Mouse (Mus musculus): ENCODE measurements around the gene Wdr86.
A peak's percentile ranks its signal among the peaks of the same experiment; 100 is the strongest.

The Wdr86 gene

GRCm38 (mm10) chr5:24730488-24730871 is at the start of gene Wdr86:
Wdr86 (minus strand) TSS chr5:24730727.
- DNase-seq (ENCODE audit: low spot score in 2 of 2) = no peak

DNA sequence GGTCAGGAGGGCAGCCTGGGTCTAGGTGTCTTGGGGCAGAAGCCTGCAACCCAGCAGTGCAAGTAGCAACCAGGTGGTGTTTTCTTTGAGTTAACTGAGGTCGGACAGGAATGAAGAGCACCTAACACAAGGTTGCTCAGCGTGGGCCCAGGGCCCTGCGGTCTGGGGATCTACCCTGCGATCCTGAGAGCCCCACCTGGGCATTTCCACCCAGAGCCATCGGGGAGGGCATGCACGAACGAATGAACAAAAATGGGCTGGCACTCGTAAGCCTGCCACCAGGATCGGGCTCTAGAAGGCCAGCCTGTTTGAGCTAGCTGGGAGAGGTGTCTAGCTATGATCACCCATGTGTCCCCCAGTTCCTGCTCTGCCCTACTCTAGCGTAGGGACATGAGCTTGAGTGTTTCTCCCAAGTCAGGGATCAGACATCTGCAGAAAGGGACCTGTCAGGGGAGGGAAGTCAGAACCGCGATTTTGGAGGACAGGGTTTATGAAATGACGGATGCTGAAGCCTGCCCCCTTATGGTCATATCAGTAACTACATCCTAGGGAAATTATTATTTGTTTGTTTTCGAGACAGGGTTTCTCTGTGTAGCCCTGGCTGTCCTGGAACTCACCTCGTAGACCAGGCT is 49.5 kb upstream of the Wdr86 start:
- peak; percentile 12 to 59 for DNase-seq (ENCODE audit: low spot score in 2 of 2)

DNA sequence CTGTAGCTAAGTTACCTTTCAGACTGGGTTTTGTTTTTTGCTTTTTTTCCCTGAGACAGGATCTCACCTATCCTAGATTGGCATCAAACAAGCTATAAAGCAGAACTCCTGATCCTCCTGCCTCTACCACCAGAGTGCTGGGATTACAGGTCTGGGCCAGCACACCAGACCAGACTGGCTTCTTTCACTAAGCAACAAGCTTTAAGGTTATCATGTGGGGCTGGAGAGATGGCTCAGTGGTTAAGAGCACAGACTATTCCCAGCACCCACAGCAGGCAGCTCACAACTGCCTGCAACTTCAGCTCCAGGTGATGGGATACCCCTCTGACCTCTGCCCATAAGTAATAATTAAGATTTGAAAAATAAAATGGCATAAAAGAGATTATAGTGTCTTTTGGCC is 48.8 kb upstream of the Wdr86 start:
- DNase-seq (ENCODE audit: low spot score in 2 of 2) = peak in 1 of 2 experiments; percentile 3

DNA sequence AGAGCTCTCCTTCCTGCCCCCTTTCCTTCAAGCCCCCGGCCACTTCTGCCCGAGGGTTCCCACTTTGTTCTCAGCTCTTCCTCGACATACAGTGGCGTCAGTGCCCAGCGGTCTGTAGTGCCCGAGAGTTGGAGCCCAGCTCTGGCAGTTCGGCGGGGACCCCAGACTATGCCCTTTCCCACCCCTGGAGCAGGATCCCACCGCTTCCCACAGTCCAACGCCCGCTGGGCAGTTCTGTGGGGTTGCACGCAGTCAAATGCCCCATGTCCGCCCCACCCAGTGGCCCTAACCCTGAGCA is 48.3 kb upstream of the Wdr86 start:
- DNase-seq (ENCODE audit: low spot score in 2 of 2) = peak; percentile 10 to 58

- peak; percentile 8 to 45 for DNase-seq (ENCODE audit: low spot score in 2 of 2)
Observed at GRCm38 (mm10) chr5:24778082-24778842, 47.7 kb upstream of the Wdr86 start.

DNA sequence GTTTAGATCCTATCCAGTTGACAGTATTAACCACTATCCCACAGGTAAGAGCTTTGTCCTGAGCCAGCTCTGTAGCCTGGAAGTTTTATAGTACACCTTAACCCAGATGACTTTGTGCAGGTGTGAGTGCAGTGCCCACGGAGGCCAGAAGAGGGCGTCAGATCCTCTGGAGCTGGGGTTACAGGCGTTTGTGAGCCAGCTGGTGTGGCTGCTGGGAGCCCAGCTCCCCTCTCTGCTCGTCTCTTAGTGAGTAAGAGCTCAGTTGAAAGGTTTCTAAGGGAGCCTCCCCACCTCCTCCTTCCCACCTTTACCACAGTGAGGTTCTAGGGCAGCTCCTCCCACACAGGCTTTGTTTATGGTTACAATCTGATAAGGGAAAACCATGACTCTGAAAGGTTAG is 46.2 kb upstream of the Wdr86 start:
- DNase-seq (ENCODE audit: low spot score in 2 of 2) = peak in 1 of 2 experiments; percentile 10

- peak in 1 of 2 experiments; percentile 53 for DNase-seq (ENCODE audit: low spot score in 2 of 2)
Observed at GRCm38 (mm10) chr5:24774549-24774948, 44.0 kb upstream of the Wdr86 start.

DNA sequence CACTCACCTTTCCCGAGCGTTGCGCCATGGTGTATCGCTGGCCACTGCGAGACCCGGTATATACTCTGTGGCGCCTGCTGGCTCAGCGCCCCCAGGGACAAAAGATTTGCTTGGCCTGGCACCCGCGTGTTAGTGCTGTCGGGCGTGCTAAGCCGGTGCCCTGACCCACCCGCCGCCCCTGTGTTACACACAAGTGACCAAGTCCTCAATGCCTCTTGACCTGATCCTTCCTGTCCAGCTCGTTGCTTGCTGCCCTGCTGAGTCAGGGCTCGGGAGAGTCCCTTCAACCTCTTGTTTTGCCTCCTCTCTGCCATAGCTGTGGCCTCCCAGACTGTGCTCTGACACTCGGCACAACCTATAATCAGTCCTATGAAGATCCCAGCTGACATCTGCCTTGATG is 27.3 kb upstream of the Wdr86 start, which contains the start of gene Crygn:
Crygn (minus strand) TSS at position 193 of the 400 bp plus-strand sequence.
- DNase-seq (ENCODE audit: low spot score in 2 of 2) = no peak

DNA sequence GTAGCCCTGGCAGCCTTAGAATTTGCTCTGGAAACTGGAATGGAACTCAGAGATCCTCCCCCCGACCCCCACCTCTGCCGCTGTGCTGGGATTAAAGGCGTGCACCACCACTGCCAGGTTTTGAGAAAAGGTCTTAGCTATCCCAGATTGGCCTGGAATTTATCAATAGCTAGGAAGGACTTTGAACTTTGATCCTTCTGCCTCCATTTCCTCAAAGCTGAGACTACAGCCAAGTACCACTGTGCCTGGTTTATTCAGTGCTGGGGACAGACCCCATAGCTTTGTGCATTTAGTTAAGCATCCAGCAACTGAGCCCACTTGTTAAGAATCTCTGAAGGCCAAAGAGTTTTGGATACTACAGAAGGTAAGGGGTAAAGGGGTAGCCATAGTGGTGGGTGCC is 26.4 kb upstream of the Wdr86 start:
- DNase-seq (ENCODE audit: low spot score in 2 of 2) = no peak

- DNase-seq (ENCODE audit: low spot score in 2 of 2) = no peak
Observed at GRCm38 (mm10) chr5:24752175-24752498, 21.6 kb upstream of the Wdr86 start.

DNA sequence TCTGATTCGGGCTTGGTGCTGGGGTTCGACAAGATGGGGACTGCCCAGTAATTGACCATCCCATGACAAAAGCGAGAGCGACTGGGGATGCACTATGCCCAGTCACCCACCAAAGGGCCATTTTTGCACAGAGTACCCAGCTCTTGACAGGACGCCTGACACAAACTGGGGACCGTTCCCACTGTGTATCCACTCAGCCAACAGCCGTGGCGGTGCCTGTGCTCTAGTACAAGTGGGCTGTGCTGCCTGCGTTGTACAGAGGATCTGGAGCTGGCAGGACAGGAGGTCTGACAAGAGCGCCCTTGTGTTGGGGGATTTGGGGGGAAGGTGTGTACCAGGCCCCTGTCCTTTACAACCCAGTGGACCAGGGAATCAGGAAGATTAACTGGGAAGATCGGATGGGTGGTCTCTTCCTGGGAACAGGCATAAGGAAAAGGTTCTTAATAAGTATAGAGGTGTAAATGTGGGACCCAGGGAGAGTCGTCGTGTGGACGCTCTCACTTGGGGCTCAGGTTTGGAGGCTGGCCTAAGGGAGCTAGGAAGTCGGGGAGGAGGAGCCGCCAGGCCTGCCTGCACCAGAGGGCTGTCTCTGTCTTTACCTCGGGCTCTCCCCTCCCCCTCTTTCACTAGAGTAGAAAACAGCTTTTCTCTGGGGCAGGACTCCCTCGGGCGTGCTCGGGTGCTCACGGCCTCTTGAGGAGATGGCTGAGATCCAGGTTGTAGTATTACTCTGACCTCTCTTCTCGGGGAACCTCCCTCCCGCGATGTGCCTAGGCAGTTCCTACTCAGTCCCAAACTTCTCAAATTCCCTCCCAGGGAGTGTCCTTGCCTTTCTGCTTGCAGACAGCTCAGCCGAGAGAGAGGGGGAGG is 21.0 kb upstream of the Wdr86 start:
- DNase-seq (ENCODE audit: low spot score in 2 of 2) = peak; percentile 47 to 74

- peak; percentile 75 to 92 for DNase-seq (ENCODE audit: low spot score in 2 of 2)
Observed at GRCm38 (mm10) chr5:24750321-24751304, 20.1 kb upstream of the Wdr86 start.

DNA sequence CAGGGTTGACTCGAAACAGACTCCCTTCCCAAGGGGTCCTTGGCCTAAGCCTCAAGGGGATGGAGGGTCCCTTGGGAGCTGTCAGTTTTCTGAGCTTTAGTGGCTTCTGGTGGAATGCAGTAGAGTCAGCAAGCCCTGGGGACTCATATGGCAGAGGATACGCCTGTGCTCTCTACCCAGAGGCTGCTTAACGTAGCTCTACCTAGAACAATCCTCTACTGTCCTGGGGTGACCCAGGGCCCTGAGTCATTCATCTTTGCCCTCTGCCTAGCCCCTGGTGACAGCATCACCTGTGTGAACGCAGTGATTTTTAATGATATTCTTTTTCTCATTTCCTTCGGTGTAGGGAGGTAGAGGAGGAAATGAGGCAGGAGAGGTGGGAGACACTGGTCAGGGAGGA is 19.2 kb upstream of the Wdr86 start:
- DNase-seq (ENCODE audit: low spot score in 2 of 2) = no peak

DNA sequence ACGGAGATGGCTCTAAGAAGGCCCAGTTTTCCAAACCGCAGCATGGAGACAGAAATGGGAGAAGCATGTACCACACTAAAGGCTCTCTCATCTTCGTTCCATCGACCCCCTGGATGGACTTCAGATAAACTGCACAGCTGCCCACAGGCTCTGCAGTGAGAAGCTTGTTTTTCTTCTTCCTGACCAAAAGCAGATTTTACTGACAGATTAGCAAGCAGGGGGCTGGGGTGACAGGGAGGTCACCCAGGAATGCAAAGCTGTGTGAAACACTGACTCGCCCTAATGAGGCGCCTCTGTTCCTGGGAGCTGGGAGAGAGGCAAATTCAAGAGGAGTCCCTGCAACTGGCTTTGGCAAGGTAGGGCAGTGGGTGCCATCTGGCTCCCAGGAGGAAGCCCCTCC is 17.0 kb upstream of the Wdr86 start:
- DNase-seq (ENCODE audit: low spot score in 2 of 2) = no peak

DNA sequence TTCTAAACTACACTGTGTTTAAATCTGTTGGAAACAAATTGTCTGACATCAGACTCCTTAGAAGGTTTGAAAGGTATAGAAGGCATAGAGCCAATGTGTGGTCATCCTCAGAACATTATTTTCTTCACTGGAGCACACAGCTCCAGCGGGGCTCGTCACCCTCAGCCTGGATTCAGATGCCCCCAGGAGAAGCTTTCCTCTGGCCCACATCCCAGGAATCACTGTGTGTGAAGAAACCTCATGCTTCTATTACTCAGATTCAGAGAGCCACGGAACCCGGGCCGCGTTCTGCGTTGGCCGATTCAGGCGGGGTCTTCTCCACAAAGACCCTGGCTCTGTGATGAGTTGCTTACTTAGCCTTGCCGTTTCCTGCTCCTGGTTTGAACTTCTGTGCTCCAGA is 13.4 kb upstream of the Wdr86 start:
- DNase-seq (ENCODE audit: low spot score in 2 of 2) = no peak

GRCm38 (mm10) chr5:24741172-24741885 is 10.8 kb upstream of the Wdr86 start:
- no peak for DNase-seq (ENCODE audit: low spot score in 2 of 2)

DNA sequence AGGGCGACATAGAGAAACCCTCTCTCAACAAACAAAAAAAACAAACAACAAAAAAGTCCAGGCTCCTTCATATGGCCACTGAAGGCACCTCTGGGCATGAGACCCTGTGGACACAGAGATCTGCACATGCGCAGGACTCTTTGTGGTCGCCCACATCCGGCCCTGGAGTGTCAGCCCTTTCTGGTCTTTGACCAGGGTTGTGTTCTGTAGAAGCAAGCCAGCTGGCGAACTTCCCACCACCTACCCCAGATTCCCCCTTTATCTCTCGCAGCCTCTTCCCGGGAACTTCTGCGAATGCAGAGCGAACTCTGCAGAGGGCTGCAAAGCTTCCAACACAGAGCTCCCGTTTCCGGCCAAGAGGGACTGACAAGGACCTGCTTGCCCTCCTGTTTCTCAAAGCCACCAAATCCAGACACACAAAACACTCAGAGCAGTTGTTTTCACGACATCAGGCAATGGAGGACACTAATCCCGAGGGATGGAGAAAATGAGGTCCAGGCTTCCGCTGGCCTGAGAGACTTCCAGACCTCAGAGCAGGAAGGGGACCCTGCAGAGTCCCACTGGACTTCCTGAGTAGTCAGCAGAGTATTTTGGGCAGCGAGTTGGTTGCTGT is 8.7 kb upstream of the Wdr86 start:
- peak; percentile 54 to 73 for DNase-seq (ENCODE audit: low spot score in 2 of 2)

DNA sequence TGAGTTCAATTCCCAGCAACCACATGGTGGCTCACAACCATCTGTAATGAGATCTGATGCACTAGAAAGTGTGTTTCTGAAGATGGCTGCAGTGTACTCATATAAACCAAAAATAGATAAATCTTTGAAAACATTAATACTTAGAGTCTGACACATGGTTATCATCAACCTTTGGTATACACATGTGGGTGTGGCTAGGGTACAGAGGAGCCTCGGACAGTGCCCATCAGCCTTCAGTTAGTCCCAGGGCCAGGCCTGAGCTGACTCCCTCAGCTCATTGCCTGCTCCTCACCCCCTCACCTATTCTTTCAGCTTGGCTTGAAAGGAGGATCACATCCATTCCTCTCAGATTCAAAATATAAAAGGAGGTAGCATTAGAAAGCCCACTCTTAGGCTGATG is 8.0 kb upstream of the Wdr86 start:
- DNase-seq (ENCODE audit: low spot score in 2 of 2) = no peak

- DNase-seq (ENCODE audit: low spot score in 2 of 2) = no peak
Observed at GRCm38 (mm10) chr5:24737595-24737994, 7.1 kb upstream of the Wdr86 start.

DNA sequence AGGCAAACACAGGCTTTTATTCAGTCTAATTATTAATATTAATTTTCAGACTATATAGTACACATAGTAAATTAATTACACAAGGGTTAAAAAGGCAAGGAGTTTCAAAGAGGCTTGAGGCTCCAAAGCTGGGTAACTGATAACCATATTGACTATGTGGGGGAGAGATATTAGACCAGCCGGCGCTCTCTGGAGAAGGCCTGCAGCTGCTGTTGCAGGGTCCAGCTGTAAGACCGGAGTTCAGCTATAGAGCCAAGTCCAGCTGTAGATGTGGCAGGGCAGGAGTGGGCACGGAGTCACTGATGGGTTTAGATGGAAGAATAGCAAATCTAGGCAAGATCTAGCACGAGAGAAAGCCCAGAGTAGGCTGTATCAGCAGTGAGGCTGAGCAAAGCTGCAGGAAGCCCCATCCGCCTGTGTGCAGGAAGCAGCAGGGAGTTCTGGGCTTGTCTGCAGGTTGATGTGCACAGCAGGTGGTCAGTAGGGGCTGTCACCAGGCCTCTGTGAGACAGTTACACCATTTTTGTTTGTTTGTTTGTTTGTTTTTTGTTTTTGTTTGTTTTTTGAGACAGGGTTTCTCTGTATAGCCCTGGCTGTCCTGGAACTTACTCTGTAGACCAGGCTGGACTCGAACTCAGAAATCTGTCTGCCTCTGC is 3.4 kb upstream of the Wdr86 start:
- DNase-seq (ENCODE audit: low spot score in 2 of 2) = no peak

Measured in spleen, postnatal 4 days (tissue).